Mouse (Mus musculus) frontal cortex, postnatal 10 days (tissue): ENCODE results near the gene Dgat2l6.

Experiments used
- DNase-seq, 2 experiments: peaks; one replicate each; pipeline ENCODE4 v3.0.0; 2022; ENCODE audit warnings: low spot score in 2 of 2, mixed read lengths in 1 of 2

Dgat2l6 gene

DNA sequence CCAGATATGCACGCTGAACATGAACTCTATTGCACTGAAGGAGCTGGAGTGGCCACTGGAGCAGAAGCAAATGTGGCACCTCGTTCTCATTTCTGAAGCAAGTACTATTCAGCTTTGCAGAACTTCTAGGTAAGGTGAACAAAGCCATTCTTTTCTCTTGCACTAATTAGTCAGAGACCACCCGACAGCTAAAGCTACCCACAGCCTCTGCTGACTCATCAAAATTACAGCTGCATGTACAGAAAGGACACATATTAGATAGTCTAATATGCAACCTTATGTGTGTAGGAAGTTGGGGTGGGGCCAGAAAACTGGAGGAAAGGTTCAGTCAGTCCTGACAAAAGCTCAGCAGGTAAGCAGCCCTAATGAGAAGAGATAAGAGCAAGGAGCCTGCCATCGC, at the start of gene Dgat2l6:
Gene Dgat2l6 (plus strand): TSS at position 368 of the 400 bp plus-strand sequence.
- no peak for DNase-seq

DNA sequence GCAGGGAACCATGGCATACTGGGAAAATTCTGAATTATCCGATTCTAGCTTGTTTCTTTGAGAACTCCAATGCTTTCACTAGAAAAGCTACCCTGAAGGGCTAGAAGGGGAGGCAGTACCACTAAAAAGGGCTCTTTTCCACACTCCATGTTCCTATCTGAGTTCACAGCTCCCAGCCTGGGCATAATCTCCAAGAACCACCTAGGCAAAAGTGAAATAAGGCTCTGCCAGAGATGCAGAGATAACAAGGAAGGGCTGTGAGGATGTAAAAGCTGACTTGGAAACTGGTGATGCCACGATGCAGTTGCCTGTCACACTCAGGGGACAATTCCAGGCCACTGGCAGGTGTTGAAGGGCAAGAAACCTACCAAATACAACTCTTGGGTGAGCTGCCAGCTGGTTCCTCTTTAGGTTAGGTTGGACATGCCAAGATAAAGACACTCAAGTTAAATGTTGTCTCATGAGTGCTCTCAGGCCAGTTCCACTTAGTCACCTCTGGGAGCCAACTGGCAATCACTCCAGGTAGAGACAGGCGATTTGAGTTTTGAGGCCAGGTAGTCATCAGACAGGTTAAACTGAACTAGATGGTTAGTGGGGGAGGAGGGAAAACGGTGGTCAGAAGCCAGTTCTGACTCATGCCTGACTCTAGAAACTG, 48.9 kb upstream of the Dgat2l6 start:
- no peak for DNase-seq

DNA sequence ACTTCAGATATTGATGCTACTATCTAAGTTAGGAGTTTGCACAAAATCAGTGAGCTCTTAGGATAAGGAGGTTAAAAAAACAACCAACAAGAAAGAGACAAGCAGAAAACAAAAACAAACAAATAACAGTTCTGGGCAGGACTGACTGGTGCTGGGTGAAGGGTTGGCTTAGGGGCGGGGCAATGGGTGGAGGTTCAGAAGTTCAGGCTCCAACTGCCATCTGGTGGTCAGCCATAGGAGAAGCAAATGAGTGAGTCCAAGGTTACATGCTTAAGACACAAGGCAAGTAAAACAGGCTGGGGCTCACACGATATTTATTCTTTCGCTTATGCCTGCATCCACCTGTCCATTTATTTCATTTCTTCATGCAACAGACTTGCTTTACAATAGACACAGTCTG, 44.3 kb upstream of the Dgat2l6 start:
- DNase-seq = peak; percentile 10 to 44

DNA sequence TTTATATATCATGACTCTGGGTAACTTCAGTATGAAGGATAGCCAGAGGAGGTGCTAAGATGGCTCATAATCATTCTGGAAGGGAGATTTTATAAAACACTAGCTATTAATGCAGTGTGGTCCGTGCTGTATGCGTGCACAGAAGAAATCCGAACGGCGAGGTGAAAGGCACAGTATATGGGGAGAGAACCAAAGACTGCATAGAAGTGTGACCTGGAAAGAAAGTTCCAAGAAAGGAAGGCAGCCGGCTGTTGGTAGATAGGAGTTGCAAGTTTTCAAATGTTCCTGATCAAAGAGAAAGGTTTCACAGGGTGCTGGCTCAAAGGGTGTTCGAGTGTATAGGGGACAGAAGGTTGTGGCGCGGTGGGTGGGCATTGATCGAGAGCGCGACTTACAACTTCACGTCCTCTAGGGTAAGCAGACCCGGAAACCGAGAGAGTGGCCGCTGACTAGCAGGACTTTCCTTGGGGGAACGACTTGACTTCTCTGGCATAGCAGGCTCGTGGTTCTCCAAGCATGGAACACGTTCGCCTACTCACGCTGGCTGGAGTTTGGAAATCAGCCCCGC, 31.1 kb upstream of the Dgat2l6 start:
- DNase-seq = no peak

DNA sequence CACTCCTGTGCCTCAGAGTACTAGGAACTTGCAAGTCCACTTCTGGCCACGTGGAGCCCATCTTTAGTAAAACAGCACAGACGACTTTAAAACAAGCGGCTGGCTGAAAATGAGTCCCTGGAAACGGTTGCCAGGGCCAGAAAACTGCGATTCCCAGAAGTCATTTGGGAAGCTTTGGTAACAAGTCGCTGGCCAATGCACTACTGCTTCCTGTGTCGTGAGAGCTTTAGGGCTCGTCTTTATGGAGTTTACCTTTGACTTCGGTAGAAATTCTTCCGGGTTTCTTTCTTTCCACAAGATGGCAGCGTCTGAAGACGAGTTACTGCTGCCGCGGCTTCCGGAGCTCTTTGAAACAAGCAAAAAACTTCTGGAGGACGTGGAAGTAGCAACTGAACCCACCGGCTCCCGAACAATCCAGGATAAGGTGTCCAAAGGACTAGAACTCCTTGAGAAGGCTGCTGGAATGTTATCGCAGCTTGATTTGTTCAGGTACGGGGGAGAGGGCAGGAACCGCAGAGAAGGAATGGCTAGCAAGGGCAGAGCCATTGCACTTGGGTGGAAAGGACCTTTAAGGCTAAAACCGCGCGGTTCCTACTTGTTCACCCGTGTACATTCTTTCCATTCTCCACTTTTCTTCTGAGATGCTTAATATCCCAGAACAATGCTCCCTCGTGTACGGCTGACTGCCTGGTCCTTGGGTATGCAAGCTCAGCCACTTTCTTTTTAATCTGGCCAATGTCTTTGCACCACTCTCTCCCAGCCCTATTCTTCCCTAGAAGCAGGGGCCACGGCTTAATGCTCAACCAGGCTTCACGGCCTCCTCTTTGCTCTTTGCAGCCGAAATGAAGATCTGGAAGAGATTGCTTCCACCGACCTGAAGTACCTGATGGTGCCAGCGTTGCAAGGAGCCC, 30.3 kb upstream of the Dgat2l6 start, which contains the start of gene Igbp1:
Gene Igbp1 (plus strand): TSS at position 224 of the 911 bp plus-strand sequence.
- DNase-seq = peak; percentile 71 to 75

DNA sequence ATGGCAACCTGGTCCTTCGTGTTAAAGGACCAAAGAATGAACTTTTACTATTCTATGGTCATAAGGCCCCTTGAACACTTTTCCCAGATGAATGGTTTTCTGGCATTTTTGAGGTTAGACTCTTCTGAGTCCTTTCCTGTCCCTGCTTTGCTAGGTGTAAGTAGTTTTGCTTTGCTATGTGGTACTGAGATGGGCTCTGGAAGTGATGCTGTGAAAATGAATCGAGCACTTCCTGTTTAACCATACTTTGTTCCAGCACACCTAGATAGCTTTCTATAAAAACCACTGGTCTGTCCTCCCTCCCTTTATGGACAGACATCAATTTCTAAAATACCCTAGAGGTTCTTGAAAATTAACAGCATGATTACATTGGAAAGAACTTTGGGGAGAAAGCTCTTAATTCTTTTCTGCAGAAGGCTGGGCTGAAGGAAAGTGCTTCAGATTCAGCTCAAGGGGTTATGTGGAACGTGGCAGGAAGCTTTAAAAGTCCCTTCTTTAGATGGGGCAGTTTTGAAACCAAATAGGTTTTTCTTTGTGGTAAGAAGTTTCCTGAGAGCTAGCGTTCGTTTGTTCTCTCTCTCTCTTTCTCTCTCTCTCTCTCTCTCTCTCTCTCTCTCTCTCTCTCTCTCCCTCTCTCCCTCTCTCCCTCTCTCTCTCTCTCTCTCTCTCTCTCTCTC, 20.3 kb upstream of the Dgat2l6 start:
- DNase-seq = no peak

DNA sequence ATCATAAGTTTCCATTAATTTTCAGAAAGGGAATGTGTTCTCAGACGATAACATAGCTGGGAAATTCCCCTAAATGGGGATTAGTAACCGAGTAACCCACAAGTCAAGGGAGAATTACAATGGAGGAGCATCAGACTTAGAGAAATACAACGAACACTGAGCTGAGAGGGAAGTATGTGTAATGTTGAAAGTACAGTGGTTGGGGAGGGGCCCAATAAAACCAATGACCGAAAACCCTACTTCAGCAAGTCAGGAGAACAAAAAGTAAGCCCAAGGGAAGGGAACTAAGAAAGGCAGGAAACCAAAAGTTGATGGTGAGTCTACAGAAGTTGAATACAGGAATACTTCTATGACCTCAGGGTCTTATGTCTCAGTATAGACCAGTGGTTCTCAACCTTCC, 16.5 kb upstream of the Dgat2l6 start:
- DNase-seq = no peak

DNA sequence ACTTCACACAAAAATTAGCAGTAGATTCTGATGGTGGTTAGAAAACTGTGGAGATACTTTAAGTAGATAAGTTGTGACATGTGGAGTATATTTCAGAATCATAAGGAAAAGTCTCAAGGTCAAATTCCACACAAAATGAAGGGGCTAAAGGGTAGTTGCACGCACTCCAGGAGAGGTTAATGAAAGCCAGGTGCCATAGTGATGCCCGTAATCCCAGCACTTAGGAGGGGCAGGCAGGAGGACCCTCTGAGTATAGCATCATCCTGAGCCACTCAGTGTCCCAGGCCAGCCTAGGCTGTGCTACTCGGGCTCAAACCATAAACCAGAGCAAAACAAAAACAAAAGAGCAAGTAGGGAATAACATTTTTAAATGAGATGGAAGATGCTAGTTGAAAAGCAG, 14.7 kb upstream of the Dgat2l6 start:
- DNase-seq = no peak

DNA sequence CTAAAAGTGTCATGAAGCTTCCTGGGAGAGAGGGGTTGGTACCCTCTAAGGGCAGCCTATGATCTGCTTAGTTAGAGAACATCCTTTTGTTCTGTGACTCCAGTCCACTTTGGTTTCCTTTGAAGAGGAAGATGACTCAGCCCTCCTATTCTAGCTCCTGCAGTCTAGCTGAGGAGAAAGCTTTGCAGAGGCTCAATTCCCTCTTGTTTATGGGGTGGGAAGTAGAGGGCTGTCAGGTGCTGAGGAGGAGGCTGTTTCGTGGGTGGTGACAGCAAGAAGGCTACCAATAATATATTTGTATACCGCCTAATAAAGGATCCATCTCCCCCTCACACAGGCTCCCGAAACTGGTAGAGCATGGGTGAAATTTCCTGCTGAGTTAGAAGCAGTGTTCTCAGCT, 8.0 kb upstream of the Dgat2l6 start:
- no peak for DNase-seq

DNA sequence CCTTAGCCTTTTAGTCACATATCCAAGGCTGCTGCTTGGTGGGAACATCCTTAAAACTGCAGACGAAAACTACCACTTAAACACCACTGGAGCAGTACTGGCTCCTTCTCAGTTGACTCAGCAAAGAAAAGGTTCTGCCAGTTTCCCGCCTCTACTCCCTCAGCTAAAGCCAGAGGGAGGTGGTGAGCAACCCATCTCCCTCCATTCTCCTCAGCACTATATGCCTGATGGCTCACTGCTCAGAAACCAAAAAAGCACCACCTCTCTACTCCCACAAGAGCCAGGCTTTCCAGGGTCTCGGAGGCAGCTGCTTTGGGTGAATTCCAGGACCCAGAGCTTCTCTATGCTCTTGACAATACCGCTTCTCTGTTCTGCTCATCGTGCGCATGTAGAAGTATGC, 7.0 kb upstream of the Dgat2l6 start:
- no peak for DNase-seq

DNA sequence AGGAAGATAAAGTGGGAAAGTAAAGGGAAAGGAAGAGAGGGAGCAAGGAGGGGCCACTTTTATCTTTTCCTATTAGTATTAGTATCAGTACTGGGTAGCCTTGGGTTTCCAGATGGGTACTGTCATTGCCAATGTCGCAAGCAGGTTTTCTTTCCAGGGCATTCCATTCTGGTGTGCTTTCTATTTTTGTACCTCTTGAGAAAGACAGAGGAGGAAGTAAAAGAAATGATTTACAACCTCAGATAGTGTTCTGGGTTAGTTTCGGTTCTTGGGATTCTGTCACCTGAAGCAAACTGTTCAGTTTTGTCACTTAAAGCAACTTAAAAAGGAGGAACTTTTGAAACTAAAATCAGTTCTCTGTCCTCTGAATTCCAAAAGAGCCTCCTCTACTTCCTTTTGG, 6.1 kb upstream of the Dgat2l6 start:
- no peak for DNase-seq

DNA sequence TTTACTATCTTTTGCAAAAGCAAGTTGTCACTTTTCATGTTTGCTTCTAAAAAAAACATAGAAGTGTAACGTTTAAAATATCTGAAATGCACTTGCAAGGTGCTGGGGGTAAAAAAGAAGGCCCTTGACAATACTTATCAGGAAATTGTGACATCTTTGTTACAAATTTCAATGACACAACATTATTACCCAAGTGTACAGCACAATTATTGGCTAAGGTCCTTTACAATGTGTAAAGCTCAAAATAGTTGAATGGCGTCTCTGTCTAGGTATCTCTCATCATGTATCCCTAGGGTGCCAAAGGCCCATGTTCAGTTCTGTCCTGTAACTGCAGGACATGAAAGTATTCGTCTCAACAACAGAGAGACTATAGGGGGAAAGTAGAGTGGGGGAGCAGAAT, 31.4 kb downstream of the Dgat2l6 start:
- no peak for DNase-seq

DNA sequence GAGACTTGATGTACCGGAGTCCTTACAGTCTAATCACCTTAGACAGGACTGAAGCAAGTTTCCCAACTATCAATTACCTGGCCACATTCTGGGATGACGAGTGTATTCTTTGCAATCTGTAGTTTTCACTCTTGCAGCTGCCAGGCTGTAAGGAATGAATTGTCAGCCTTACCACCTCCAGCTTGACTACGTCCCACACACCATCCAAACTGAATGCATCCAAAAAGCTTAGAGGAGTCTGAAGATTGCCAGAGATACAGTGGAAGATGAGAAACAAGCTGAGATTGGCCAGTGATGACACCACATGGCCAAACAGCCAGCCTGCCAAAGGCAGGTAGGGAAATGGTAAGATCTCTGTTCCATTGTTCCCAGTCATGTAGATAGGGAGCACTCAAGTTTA, 41.1 kb downstream of the Dgat2l6 start:
- DNase-seq = no peak

DNA sequence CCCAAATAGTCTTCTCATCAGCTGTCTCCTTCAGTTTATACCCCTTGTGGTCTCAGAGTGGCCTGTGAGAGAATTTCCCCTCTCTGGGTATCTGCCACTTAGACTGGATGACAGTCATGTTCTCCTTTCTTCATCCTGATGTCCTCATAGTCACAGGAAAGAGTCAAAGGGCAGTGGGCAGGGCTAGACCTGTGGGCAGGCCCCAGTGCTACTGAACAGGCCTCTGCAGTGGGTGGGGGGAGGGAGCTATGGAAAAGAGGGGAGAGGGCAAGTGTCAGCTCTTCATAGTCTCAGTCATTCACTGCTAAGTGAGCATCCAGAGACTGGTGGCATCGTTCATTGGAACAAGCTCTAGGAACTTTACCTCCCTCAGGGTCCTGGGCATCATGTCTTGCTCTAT, 47.3 kb downstream of the Dgat2l6 start, which contains the start of gene Awat1:
Gene Awat1 (plus strand): TSS at position 301 of the 400 bp plus-strand sequence.
- no peak for DNase-seq

DNA sequence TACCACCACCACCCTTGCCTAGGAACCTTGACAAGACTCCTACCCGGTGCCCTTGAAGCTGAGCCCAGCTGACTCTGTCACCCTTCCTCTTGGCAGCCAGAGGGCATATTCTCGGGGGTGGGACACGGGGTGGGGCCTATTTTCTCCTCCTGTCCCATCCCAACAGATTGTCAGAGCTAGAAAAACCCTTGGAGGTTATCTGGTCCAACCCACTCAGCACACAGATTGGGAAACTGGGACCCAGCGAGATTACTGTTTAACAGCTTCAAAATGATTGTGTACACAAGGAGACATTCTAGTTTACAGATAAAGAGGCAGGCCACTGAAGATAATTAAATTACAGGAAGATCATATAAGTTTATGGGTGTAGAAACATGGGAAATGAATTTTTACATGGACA, 70.2 kb downstream of the Dgat2l6 start, which contains the start of gene P2ry4:
Gene P2ry4 (minus strand): TSS at position 79 of the 400 bp plus-strand sequence.
- no peak for DNase-seq
